Mouse (Mus musculus) skeletal muscle tissue, adult 2 months (tissue): ENCODE results near the gene Dars2.
A peak's percentile ranks its signal among the peaks of the same experiment; 100 is the strongest.
"Not testable (repeated sequence)": the region's sequence is repeated elsewhere in the genome, so short reads cannot be mapped to it uniquely, and the experiment has no call there.

Experiments used
- DNase-seq: peaks from one replicate; pipeline ENCODE4 v3.0.0-alpha.2; 2012; ENCODE audit warnings: low read depth, low spot score

Dars2 gene

GRCm38 (mm10) chr1:161035281-161035785 is 35.1 kb downstream of the Dars2 start:
- no peak for DNase-seq

GRCm38 (mm10) chr1:161034435-161035280 is 35.8 kb downstream of the Dars2 start, which contains the start of gene Zbtb37:
Gene Zbtb37 (minus strand): TSS chr1:161034849.
- DNase-seq: peak; percentile 99

DNA sequence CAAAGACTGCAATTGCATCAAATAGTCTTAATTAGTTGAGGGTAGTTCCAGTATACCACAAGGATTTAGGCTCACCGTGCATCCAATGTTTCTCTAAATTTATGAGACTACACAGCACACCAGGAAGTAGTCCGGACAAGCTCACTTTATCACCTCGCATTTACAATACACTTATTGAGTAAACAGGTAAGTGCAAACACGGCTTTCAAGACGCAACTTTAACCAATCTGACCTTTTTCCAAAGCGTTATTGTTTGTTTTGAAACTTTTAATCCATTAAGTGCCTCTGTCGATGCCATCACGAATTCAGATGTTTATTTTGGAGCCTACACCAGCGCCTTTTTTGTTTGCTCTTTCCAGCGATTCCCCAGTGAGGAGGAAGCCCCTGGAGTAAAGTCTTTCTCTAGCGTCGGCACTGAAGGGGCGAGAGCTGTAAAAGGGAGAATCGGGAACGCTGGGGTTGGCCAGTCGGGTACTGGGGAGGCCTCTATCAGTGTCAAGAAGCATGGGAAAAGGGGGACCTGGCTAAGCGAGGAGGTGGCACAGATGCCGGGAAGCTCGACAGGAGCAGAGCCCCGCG is 36.5 kb downstream of the Dars2 start:
- no peak for DNase-seq

DNA sequence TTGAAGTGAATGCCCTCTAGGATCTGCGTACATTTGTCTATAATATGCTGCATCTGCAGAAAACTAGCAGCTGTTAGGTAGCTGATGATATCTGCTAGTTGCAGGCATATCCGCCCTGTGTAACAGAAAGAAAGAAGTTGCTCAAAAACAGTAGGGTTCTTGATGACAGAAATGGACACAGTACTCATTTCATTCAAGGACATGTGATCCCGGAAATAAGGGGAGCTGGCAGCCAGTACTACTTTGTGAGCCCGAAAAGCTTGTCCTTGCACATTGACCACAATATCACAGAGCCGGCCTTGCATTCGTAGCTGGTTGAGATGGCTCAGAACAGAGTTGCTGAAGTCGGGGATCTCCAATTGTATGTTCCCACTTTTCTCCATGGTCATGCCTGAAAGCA is 38.1 kb downstream of the Dars2 start:
- DNase-seq: no peak

DNA sequence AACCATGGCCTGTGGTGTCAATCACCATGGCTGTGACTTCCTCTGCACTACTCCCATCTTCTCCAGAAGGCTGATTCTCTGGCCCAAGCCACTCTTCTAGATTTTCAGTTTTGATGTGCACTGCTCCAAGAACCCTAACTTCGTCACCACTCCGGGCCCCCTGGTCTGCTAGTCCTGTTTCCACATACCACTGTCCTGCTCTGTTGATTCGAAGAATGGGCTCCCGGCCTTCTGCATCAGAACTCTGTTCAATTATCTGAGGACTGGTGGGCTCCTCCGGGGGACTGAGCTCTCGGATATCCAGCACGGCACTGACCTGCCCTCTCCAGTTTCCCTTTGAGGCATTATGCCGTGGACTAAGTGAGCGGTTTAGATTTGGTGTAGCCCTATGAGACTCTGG is 38.6 kb downstream of the Dars2 start:
- no peak for DNase-seq

GRCm38 (mm10) chr1:161030058-161030457 is 40.4 kb downstream of the Dars2 start:
- DNase-seq: no peak

GRCm38 (mm10) chr1:161028427-161028826 is 42.0 kb downstream of the Dars2 start:
- not testable (repeated sequence) for DNase-seq

DNA sequence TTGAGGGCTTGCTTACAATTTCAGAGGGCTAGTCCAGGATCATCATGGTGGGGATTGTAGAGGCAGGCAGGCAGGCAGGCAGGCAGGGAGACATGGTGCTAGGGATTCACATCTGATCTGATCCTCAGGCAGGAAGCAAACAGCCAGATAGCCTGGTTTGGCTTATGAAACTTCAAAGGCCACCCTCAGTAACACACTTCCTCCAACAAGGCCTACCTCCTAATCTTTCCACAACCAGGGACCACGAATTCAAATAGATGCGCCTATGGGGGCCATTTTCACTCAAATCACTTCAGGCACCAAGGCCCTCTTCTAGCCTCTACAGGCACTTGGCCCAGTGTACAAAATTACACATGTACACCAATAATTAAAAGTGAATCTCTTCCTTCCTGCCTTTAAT is 43.3 kb downstream of the Dars2 start:
- no peak for DNase-seq

- no peak for DNase-seq
These were observed 44.8 kb downstream of the Dars2 start for GRCm38 (mm10) chr1:161025410-161026210.

DNA sequence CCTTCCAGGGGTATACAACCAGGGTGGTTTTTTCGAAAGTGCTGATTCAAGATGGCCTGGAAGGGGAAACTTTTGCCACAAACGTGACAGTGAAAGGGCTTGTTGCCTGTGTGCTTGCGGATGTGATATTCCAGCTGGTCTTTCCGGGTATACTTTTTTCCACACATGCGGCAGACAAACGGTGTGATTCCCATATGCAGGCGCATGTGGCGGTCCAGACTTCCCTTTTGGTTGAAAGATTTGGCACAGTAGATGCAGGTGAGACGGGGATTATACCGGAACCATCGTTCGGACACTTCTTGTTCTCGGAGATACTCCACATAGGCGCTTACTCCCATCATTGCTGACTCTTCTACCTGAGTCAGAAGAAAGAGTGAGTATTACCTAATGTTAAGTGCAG is 50.4 kb downstream of the Dars2 start:
- no peak for DNase-seq

GRCm38 (mm10) chr1:161016378-161016777 is 54.1 kb downstream of the Dars2 start:
- no peak for DNase-seq

DNA sequence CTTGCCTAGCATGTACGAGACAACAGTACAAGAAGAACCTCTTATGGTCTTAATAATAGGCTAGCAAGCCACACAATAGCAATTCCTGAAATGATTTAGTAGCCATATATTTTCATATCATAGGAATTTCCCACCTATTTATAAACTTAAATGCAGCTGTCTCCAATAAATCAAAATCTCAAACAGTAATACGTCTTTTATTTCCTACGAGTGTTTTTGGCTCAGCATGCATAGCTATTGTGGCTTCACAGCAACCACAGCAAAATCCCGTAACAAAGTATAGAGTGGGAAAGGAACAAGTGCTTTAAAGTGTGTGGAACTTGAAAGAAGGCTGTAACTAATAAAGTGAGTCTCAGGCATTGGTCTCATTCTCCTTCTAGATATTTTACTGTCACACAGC is 60.0 kb downstream of the Dars2 start:
- no peak for DNase-seq

DNA sequence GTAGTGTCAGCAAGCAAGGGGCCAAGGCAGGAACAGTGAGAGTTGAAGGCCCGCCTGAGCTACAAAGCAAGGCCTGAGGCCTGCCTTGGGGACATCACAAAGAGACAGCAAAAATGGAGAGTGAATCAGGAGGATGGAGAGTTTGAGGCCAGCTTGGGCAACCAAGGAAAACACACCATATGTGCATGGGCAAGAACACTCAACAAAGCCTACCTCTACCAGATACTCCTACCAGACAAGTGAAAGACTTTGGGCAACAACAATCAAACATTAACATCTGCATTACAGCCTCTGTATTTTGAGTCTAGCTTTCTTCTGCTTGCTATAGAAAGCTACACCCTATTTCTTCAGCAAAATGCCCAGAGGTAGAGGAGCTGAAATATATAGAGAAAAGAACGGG is 62.4 kb downstream of the Dars2 start:
- DNase-seq: no peak

- no peak for DNase-seq
These were observed 64.0 kb downstream of the Dars2 start for GRCm38 (mm10) chr1:161006471-161006870.

DNA sequence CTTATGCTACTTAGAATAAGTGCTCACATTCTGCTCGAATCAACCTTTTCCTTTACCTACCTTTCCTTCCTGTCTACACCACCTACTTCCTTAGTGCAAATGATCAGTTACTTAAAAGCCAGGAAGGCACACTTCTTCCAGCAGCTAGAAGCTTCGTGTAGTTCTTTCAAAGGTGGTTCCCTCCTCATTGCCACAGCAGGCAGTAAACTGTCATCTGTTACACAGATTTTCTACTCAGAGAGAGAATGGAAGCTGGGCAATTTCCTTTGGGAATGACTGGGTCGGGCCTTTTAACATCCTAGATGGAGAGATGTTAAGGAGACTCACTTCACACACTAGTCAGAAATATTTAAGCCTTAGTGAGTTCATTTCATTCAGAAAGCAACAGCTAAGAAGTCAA is 64.9 kb downstream of the Dars2 start:
- DNase-seq: no peak

DNA sequence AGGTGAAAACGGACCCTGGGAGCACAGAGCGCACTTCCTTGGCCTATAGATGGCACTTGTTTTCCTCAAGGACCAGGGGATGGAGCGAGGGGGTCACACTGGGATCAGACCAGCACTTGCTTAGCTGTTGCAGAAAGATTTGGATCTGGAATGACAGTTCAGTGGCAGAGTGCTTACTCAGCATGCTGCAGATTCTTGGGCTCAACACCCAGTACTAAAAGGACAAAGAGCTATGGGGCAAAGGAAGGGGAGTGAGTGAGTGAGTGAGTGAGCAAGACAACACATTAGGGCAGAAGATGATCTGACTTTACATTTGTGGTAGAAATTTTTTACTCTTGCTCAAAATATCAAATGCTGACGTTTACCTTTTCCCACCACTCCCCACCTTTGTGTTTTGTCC is 65.5 kb downstream of the Dars2 start:
- DNase-seq: no peak

DNA sequence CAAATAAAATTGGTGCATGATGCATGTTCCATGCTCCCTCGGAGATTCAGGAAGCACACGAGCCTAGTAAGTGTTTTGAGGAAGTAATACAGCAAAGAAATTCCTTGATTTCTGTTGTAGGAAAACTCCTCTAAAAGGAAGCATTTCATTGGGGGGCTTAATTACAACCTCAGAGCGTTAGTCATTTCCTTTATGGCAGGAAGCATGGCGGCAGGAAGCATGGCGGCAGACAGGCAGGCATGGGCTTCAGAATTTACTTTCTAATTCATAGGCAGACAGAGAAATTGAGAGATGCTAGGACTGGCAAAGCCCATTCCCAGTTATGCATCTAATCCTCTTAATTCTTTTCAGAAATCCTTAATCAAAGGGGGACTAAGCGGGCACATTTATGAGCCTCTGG is 76.6 kb downstream of the Dars2 start:
- DNase-seq: no peak
